Mouse (Mus musculus) ES-Bruce4 (cell line): Measurements from ENCODE around the gene 9530077C05Rik. TPM values are rescaled to one million over a fixed set of nuclear protein-coding genes. Genes with fewer than 3 reads are reported as not detected.
A peak's percentile ranks its signal among the peaks of the same experiment; 100 is the strongest.

ENCODE experiments used
- H3K27ac ChIP-seq: 2 replicates; pipeline ENCODE4 v1.5.1; 2012; ENCODE audit warnings: low read length, inconsistent platforms; ENCODE audit not compliant: insufficient read depth
- H3K27me3 ChIP-seq: 2 replicates; pipeline ENCODE4 v1.6.1; 2012; ENCODE audit warnings: mild to moderate bottlenecking, low read length, inconsistent platforms; ENCODE audit not compliant: control insufficient read depth, poor library complexity, insufficient read depth, severe bottlenecking
- H3K36me3 ChIP-seq: 2 replicates; pipeline ENCODE4 v1.6.1; 2012; ENCODE audit warnings: inconsistent platforms, mild to moderate bottlenecking, low read length, moderate library complexity; ENCODE audit not compliant: control insufficient read depth, poor library complexity, insufficient read depth, severe bottlenecking
- H3K4me1 ChIP-seq: one replicate; pipeline ENCODE4 v1.8.1; 2011; ENCODE audit warnings: low read length; ENCODE audit not compliant: control insufficient read depth, insufficient read depth
- H3K4me3 ChIP-seq: 2 replicates; pipeline ENCODE4 v1.5.1; 2011; ENCODE audit warnings: low read depth, mild to moderate bottlenecking, low read length
- H3K9ac ChIP-seq: 2 replicates; pipeline ENCODE4 v1.6.1; 2012; ENCODE audit warnings: low read depth, mild to moderate bottlenecking, inconsistent platforms; ENCODE audit not compliant: poor library complexity, severe bottlenecking
- H3K9me3 ChIP-seq: replicated peaks from 2 replicates; pipeline ENCODE4 v1.6.1; 2012; ENCODE audit warnings: mild to moderate bottlenecking, low read length, inconsistent platforms; ENCODE audit not compliant: control insufficient read depth, poor library complexity, insufficient read depth, severe bottlenecking
- CTCF ChIP-seq: IDR thresholded peaks from one replicate; pipeline ENCODE4 v1.8.1; 2011; ENCODE audit warnings: low read depth, low read length
- EP300 ChIP-seq: IDR thresholded peaks from 2 replicates; pipeline ENCODE4 v1.6.1; 2011; ENCODE audit warnings: low read depth, low read length; ENCODE audit not compliant: insufficient read depth
- POLR2A ChIP-seq: IDR thresholded peaks from one replicate; pipeline ENCODE4 v1.8.1; 2011; ENCODE audit warnings: low read length; ENCODE audit not compliant: insufficient read depth
- polyA plus RNA-seq: library from polyadenylated mRNA; stranded (reverse); fragments of >200 nt; gene quantifications from 2 replicates; pipeline ENCODE4 v1.2.4, GENCODE M21; 2011; ENCODE audit warnings: low read depth; ENCODE audit not compliant: missing spikeins, insufficient read depth, insufficient read length

9530077C05Rik gene
- polyA plus RNA-seq, 1 experiment = 3.8 TPM

GRCm38 (mm10) chr9:22484562-22485308 lies 73.4 kb downstream of the 9530077C05Rik start:
- Histone ChIP-seq H3K4me1 (no peaks in the 10 kb centered on the region), H3K4me3 (no peak overlapping the region), H3K27me3 (no peaks in the 10 kb centered on the region), H3K9me3 (no peaks in the 10 kb centered on the region), H3K27ac (no peak overlapping the region), H3K36me3 (no peaks in the 10 kb centered on the region), H3K9ac (peak overlapping the region; percentile 87; the same call in 1 of the 2 replicates)
- TF ChIP-seq EP300 (no peak), POLR2A (no peak), CTCF (no peak)

GRCm38 (mm10) chr9:22486211-22486610 lies 74.9 kb downstream of the 9530077C05Rik start:
- TF ChIP-seq CTCF (no peak), EP300 (no peak), POLR2A (peak; percentile 40)
- Histone ChIP-seq H3K27ac (peak overlapping the region; percentile 41; the same call in 1 of the 2 replicates), H3K4me3 (peak overlapping the region; percentile 95), H3K36me3 (no peaks in the 10 kb centered on the region), H3K27me3 (no peaks in the 10 kb centered on the region), H3K9me3 (no peaks in the 10 kb centered on the region), H3K9ac (peak overlapping the region; percentile 87), H3K4me1 (no peaks in the 10 kb centered on the region)

- Histone ChIP-seq H3K4me1 (no peaks in the 10 kb centered on the region), H3K9me3 (no peaks in the 10 kb centered on the region), H3K9ac (no peak overlapping the region), H3K27me3 (no peaks in the 10 kb centered on the region), H3K27ac (no peak overlapping the region), H3K4me3 (no peak overlapping the region), H3K36me3 (no peaks in the 10 kb centered on the region)
- TF ChIP-seq EP300 (no peak), CTCF (no peak), POLR2A (no peak)
Measured at GRCm38 (mm10) chr9:22488963-22489362, 77.7 kb downstream of the 9530077C05Rik start.

Other genes starting within 250 kb of the 9530077C05Rik start
- gene Zfp872, start 223.4 kb upstream of the 9530077C05Rik start, polyA plus RNA-seq = 1.2 and 1.4 TPM in 2 replicates
- gene Zfp809, start 185.8 kb upstream of the 9530077C05Rik start, polyA plus RNA-seq = 34.4 and 41.6 TPM in 2 replicates
- gene Zfp599, start 151.6 kb upstream of the 9530077C05Rik start, polyA plus RNA-seq = 10.8 and 11.4 TPM in 2 replicates
- gene Zfp810, start 103.9 kb upstream of the 9530077C05Rik start, polyA plus RNA-seq = 8.4 and 10.7 TPM in 2 replicates
- gene Anln, start 22.3 kb upstream of the 9530077C05Rik start, polyA plus RNA-seq = 155 and 169 TPM in 2 replicates
- gene Gm17545, start 42.8 kb downstream of the 9530077C05Rik start, polyA plus RNA-seq = not detected in 2 replicates
- 41.5 and 42.8 TPM in 2 replicates for gene Rp9, start 58.2 kb downstream of the 9530077C05Rik start, polyA plus RNA-seq
- gene Bbs9, start 64.2 kb downstream of the 9530077C05Rik start, polyA plus RNA-seq = 17.9 and 20.3 TPM in 2 replicates